Mouse (Mus musculus) frontal cortex, adult (tissue): Measurements from ENCODE around the gene Vax2.

Experiments
- ATAC-seq: cut with Nextera tagmentation; 2 replicates; pipeline ENCODE4 v1.9.2; 2017; ENCODE audit warnings: mild to moderate bottlenecking, moderate library complexity, mixed read lengths; ENCODE audit not compliant: low TSS enrichment

Gene Vax2

GRCm38 (mm10) chr6:83711067-83711675 is at the start of gene Vax2:
TSS of gene Vax2 (plus strand) at chr6:83711264.
- no peak for ATAC-seq

- ATAC-seq = no peak
Measured at GRCm38 (mm10) chr6:83665009-83665408, 46.1 kb upstream of the Vax2 start.

- ATAC-seq = peak; percentile 85
Measured at GRCm38 (mm10) chr6:83673395-83673794, 37.7 kb upstream of the Vax2 start.

GRCm38 (mm10) chr6:83677757-83678156 is 33.3 kb upstream of the Vax2 start, which contains the start of gene Cd207:
TSS of gene Cd207 (minus strand) at chr6:83677857.
- no peak for ATAC-seq

GRCm38 (mm10) chr6:83689374-83689773 is 21.7 kb upstream of the Vax2 start:
- ATAC-seq = no peak

GRCm38 (mm10) chr6:83690277-83690676 is 20.8 kb upstream of the Vax2 start:
- ATAC-seq = no peak

GRCm38 (mm10) chr6:83690936-83691335 is 20.1 kb upstream of the Vax2 start:
- ATAC-seq = no peak

- ATAC-seq = no peak
Measured at GRCm38 (mm10) chr6:83692962-83693361, 18.1 kb upstream of the Vax2 start.

- peak; percentile 52; the same call in 1 of the 2 replicates for ATAC-seq
Measured at GRCm38 (mm10) chr6:83693835-83694234, 17.2 kb upstream of the Vax2 start.

GRCm38 (mm10) chr6:83695731-83696130 is 15.3 kb upstream of the Vax2 start:
- no peak for ATAC-seq

- no peak for ATAC-seq
Measured at GRCm38 (mm10) chr6:83696684-83697083, 14.4 kb upstream of the Vax2 start.

- no peak for ATAC-seq
Measured at GRCm38 (mm10) chr6:83697932-83698331, 13.1 kb upstream of the Vax2 start.

- ATAC-seq = no peak
Measured at GRCm38 (mm10) chr6:83699971-83700370, 11.1 kb upstream of the Vax2 start.

GRCm38 (mm10) chr6:83701001-83701400 is 10.1 kb upstream of the Vax2 start:
- ATAC-seq = no peak

- no peak for ATAC-seq
Measured at GRCm38 (mm10) chr6:83702146-83702999, 8.7 kb upstream of the Vax2 start.

- no peak for ATAC-seq
Measured at GRCm38 (mm10) chr6:83703000-83703721, 7.9 kb upstream of the Vax2 start.

- no peak for ATAC-seq
Measured at GRCm38 (mm10) chr6:83703722-83704078, 7.4 kb upstream of the Vax2 start.

- no peak for ATAC-seq
Measured at GRCm38 (mm10) chr6:83704294-83704693, 6.8 kb upstream of the Vax2 start.

- ATAC-seq = no peak
Measured at GRCm38 (mm10) chr6:83704701-83705100, 6.4 kb upstream of the Vax2 start.

GRCm38 (mm10) chr6:83707738-83708510 is 3.1 kb upstream of the Vax2 start:
- ATAC-seq = no peak

GRCm38 (mm10) chr6:83710361-83711066 is 550 bp upstream of the Vax2 start:
- no peak for ATAC-seq
